Mouse (Mus musculus): ENCODE data around the gene Prr15l. TPM values are rescaled to one million over a fixed set of nuclear protein-coding genes. Genes with fewer than 3 reads are reported as not detected.

The Prr15l gene
- polyA plus RNA-seq, 1 experiment from 2014 or later, result 0.35 TPM

GRCm38 (mm10) chr11:96902639-96903635, 25.0 kb upstream of the Prr15l start:
- 8% methylated on average over 16 of the region's 16 CpGs for WGBS
- Histone ChIP-seq H3K36me3 (no peaks in the 10 kb centered on the region), H3K4me2 (no peak overlapping the region)

GRCm38 (mm10) chr11:96906431-96907161, 21.3 kb upstream of the Prr15l start:
- Histone ChIP-seq H3K27ac (replicated peaks) (peak overlapping the region; percentile 70), H3K9ac (peak overlapping the region; percentile 8; the same call in 1 of the 2 replicates), H3K9me3 (no peaks in the 10 kb centered on the region), H3K4me1 (replicated peaks) (peaks cover 58% of the 10 kb centered on the region), H3K4me2 (no peak overlapping the region), H3K27me3 (no peaks in the 10 kb centered on the region), H3K4me3 (no peak overlapping the region), H3K36me3 (peaks cover 6% of the 10 kb centered on the region; the same call in 1 of the 2 replicates)
- WGBS, result 21% methylated on average over 15 of the region's 15 CpGs
- ATAC-seq (ENCODE audit: low FRiP score, low read depth), result no peak

More at GRCm38 (mm10) chr11:96902639-96903635, 25.0 kb upstream of the Prr15l start:
- Histone ChIP-seq H3K4me1 (replicated peaks) (peaks cover 73% of the 10 kb centered on the region), H3K9ac (0 out of 2 replicates have a peak overlapping the region, but pooled peaks have one; percentile 8), H3K4me3 (no peak overlapping the region), H3K9me3 (no peaks in the 10 kb centered on the region), H3K27ac (replicated peaks) (peak overlapping the region; percentile 79), H3K27me3 (no peaks in the 10 kb centered on the region)
- peak; percentile 78 for ATAC-seq (ENCODE audit: low FRiP score, low read depth)

GRCm38 (mm10) chr11:96908594-96908993, 19.3 kb upstream of the Prr15l start:
- 89% methylated on average over 12 of the region's 12 CpGs for WGBS
- Histone ChIP-seq H3K27me3 (no peaks in the 10 kb centered on the region), H3K9ac (no peak overlapping the region), H3K9me3 (no peaks in the 10 kb centered on the region), H3K4me1 (replicated peaks) (peaks cover 38% of the 10 kb centered on the region), H3K4me3 (no peak overlapping the region), H3K4me2 (no peak overlapping the region), H3K36me3 (peaks cover 12% of the 10 kb centered on the region; the same call in 1 of the 2 replicates), H3K27ac (replicated peaks) (peak overlapping the region; percentile 70)
- no peak for ATAC-seq (ENCODE audit: low FRiP score, low read depth)

GRCm38 (mm10) chr11:96910003-96910402, 17.9 kb upstream of the Prr15l start:
- Histone ChIP-seq H3K4me3 (no peak overlapping the region), H3K9ac (no peak overlapping the region), H3K36me3 (peaks cover 12% of the 10 kb centered on the region; the same call in 1 of the 2 replicates), H3K27ac (replicated peaks) (no peak overlapping the region), H3K27me3 (no peaks in the 10 kb centered on the region), H3K4me1 (replicated peaks) (peaks cover 38% of the 10 kb centered on the region), H3K9me3 (no peaks in the 10 kb centered on the region), H3K4me2 (no peak overlapping the region)
- peak; percentile 24; the same call in 1 of the 2 replicates for ATAC-seq (ENCODE audit: low FRiP score, low read depth)
- 18% methylated on average over 7 of the region's 7 CpGs for WGBS

- Histone ChIP-seq H3K4me3 (no peak overlapping the region), H3K9ac (no peak overlapping the region), H3K36me3 (peaks cover 12% of the 10 kb centered on the region; the same call in 1 of the 2 replicates), H3K4me1 (replicated peaks) (peaks cover 21% of the 10 kb centered on the region), H3K9me3 (no peaks in the 10 kb centered on the region), H3K27ac (replicated peaks) (no peak overlapping the region), H3K27me3 (no peaks in the 10 kb centered on the region), H3K4me2 (no peak overlapping the region)
- 91% methylated on average over 11 of the region's 11 CpGs for WGBS
- no peak for ATAC-seq (ENCODE audit: low FRiP score, low read depth)
These were observed 15.2 kb upstream of the Prr15l start for GRCm38 (mm10) chr11:96912682-96913081.

- H3K9me3 ChIP-seq, result no peaks in the 10 kb centered on the region
- peak within 1 kb of the TSS; percentile 64 for H3K9ac ChIP-seq
- ATAC-seq (ENCODE audit: low FRiP score, low read depth), result peak; percentile 99
- H3K4me2 ChIP-seq, result peak within 1 kb of the TSS; percentile 94
- H3K36me3 ChIP-seq, result peaks cover 9% of the 10 kb centered on the region; the same call in 1 of the 2 replicates
- H3K27me3 ChIP-seq, result no peaks in the 10 kb centered on the region
- under 1% methylated on average over 54 of the region's 55 CpGs for WGBS
- peak within 1 kb of the TSS; percentile 71 for H3K4me3 ChIP-seq
- H3K27ac ChIP-seq (replicated peaks), result peak within 1 kb of the TSS; percentile 78
- peaks cover 12% of the 10 kb centered on the region for H3K4me1 ChIP-seq (replicated peaks)
These were observed 11.6 kb upstream of the Prr15l start, which contains the start of gene Cdk5rap3 for GRCm38 (mm10) chr11:96916044-96916884. Gene Cdk5rap3 (minus strand): TSS chr11:96916496.

GRCm38 (mm10) chr11:96916885-96917396, 11.0 kb upstream of the Prr15l start:
- Histone ChIP-seq H3K27ac (replicated peaks) (no peak overlapping the region), H3K9me3 (no peaks in the 10 kb centered on the region), H3K4me3 (peak overlapping the region; percentile 32), H3K36me3 (peaks cover 2% of the 10 kb centered on the region; the same call in 1 of the 2 replicates), H3K4me2 (peak overlapping the region; percentile 54), H3K27me3 (no peaks in the 10 kb centered on the region), H3K9ac (no peak overlapping the region), H3K4me1 (replicated peaks) (peaks cover 12% of the 10 kb centered on the region)
- WGBS, result 35% methylated on average over 13 of the region's 13 CpGs
- ATAC-seq (ENCODE audit: low FRiP score, low read depth), result no peak

- Histone ChIP-seq H3K4me3 (no peak overlapping the region), H3K9me3 (no peaks in the 10 kb centered on the region), H3K4me1 (replicated peaks) (peaks cover 12% of the 10 kb centered on the region), H3K27me3 (no peaks in the 10 kb centered on the region), H3K4me2 (no peak overlapping the region), H3K27ac (replicated peaks) (no peak overlapping the region), H3K9ac (no peak overlapping the region), H3K36me3 (no peaks in the 10 kb centered on the region)
- WGBS, result 93% methylated on average over 6 of the region's 6 CpGs
- no peak for ATAC-seq (ENCODE audit: low FRiP score, low read depth)
These were observed 10.5 kb upstream of the Prr15l start for GRCm38 (mm10) chr11:96917415-96917814.

- Histone ChIP-seq H3K4me2 (no peak overlapping the region), H3K4me3 (no peak overlapping the region), H3K9ac (no peak overlapping the region), H3K27ac (replicated peaks) (no peak overlapping the region), H3K9me3 (no peaks in the 10 kb centered on the region), H3K4me1 (replicated peaks) (peaks cover 12% of the 10 kb centered on the region), H3K36me3 (no peaks in the 10 kb centered on the region), H3K27me3 (no peaks in the 10 kb centered on the region)
- WGBS, result 65% methylated on average over 6 of the region's 6 CpGs
- ATAC-seq (ENCODE audit: low FRiP score, low read depth), result no peak
These were observed 8.9 kb upstream of the Prr15l start for GRCm38 (mm10) chr11:96919003-96919402.

GRCm38 (mm10) chr11:96924861-96925260, 3.0 kb upstream of the Prr15l start:
- ATAC-seq (ENCODE audit: low FRiP score, low read depth), result no peak
- H3K36me3 ChIP-seq, result no peaks in the 10 kb centered on the region
- H3K4me3 ChIP-seq, result no peak overlapping the region
- H3K4me1 ChIP-seq (replicated peaks), result no peaks in the 10 kb centered on the region
- no peak overlapping the region for H3K4me2 ChIP-seq
- H3K9me3 ChIP-seq, result no peaks in the 10 kb centered on the region
- no peak overlapping the region for H3K9ac ChIP-seq
- no peak overlapping the region for H3K27ac ChIP-seq (replicated peaks)
- peaks cover 13% of the 10 kb centered on the region; the same call in 1 of the 2 replicates for H3K27me3 ChIP-seq
- WGBS, result 84% methylated on average over 11 of the region's 11 CpGs

All from hindbrain, embryonic 15.5 days (tissue).